Mouse (Mus musculus): ENCODE measurements around the gene 5730522E02Rik.

- TF ChIP-seq CTCF (IDR thresholded peaks at IDR 0.05; ENCODE audit: extremely low read depth, insufficient read depth, insufficient read length, insufficient replicate concordance) (no peak), POLR2A (IDR thresholded peaks at IDR 0.05; ENCODE audit: low read depth, low read length) (no peak)
Observed at GRCm38 (mm10) chr11:25696168-25696567, 514.4 kb downstream of the 5730522E02Rik start.
